Mouse (Mus musculus): ENCODE data around the gene Slc25a19.

DNA sequence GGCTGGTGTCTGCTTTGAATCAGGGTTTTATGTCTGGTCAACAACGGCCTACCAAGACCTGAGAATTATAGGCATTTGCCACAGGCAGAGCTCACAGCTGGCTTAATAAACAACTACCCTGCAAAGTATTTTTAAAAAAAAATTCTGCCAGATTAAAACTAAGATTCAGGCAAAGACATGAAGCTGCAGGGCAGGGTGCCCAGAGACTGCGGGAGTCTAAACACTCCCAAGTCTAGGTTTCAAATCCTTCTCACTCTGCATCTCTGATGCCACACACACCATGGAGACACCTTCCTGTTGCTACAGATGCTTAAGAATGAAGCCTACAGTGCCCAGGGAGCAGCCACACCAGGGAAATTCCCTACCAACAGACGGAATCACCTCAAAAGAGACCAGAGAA, 23.6 kb upstream of the Slc25a19 start:
- TF ChIP-seq POLR2A (IDR thresholded peaks at IDR 0.05; ENCODE audit: borderline replicate concordance, control insufficient read depth, low read depth, low read length) (no peak), CTCF (IDR thresholded peaks at IDR 0.05; ENCODE audit: control insufficient read depth, insufficient read depth, low read length) (no peak)

Data from bone marrow, adult 2 months (tissue).